Mouse (Mus musculus): ENCODE results near the gene Sigmar1.

GRCm38 (mm10) chr4:41757321-41757720, 1.4 kb upstream of the Sigmar1 start:
- TF ChIP-seq CTCF (IDR thresholded peaks at IDR 0.05; ENCODE audit: control insufficient read depth, insufficient read depth, insufficient replicate concordance, low read depth, low read length) (no peak), POLR2A (IDR thresholded peaks at IDR 0.05; ENCODE audit: control insufficient read depth, low read depth, low read length) (no peak)

All from testis, adult 2 months (tissue).